Mouse (Mus musculus) heart, embryonic 14.5 days (tissue): ENCODE data around the gene Riok2. TPM values are rescaled to one million over a fixed set of nuclear protein-coding genes. Genes with fewer than 3 reads are reported as not detected.

ENCODE experiments used
- polyA plus RNA-seq: library from polyadenylated mRNA; unstranded; fragments of >200 nt; fragmentation: Nextera tagmentation; extraction: Ambion mirVana; gene quantifications from 2 replicates; pipeline ENCODE4 v1.2.1, GENCODE M21; 2014

The Riok2 gene
- polyA plus RNA-seq, 1 experiment from 2014 or later = 22.7 TPM

Other genes starting within 250 kb of the Riok2 start
- gene Lix1, start 28.4 kb downstream of the Riok2 start, polyA plus RNA-seq = 2.8 and 4.3 TPM in 2 replicates